Mouse (Mus musculus) lung, postnatal 36 days (tissue): Measurements from ENCODE around the gene F10.
"Not testable (repeated sequence)": the region's sequence is repeated elsewhere in the genome, so short reads cannot be mapped to it uniquely, and the experiment has no call there.

ENCODE experiments used
- DNase-seq: peaks from one replicate; pipeline ENCODE4 v3.0.0; 2022; ENCODE audit warnings: mixed read lengths

The F10 gene

DNA sequence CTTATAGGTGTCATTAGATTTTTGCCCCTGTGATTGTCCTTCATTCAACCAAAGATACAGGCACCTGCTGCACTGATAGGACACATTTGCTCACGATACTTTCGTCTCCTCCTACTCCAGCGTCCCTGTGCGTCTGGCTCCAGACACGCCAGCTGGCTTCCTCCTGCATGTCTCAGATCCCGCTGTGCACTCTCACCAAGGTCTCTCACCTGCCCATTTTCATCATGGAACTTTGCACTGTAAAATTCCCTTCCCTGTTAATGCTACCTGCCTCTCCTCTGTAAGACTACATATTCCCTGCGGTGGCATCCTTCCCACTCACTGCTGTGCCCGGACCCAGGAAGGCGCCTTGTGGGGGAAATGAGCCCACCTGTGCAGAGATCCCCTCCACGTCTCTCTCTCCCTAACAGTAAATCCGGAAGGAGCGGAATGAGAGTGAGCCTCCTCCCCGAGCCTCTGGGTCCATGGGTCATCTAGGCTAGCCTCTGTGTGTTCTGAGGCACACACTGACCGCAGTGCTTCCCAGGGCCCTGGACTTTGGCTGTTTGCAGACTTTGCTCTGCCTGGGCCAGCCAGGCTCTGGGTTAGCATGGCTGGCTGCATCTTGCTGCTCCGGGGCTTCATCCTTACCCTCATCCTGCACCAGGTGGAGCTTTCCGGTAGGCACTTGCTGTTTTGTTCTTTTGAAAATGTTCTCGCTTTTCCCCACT lies 23.5 kb downstream of the F10 start, which contains the start of gene Proz:
TSS of gene Proz (plus strand) at position 474 of the 710 bp plus-strand sequence.
- DNase-seq, result no peak

DNA sequence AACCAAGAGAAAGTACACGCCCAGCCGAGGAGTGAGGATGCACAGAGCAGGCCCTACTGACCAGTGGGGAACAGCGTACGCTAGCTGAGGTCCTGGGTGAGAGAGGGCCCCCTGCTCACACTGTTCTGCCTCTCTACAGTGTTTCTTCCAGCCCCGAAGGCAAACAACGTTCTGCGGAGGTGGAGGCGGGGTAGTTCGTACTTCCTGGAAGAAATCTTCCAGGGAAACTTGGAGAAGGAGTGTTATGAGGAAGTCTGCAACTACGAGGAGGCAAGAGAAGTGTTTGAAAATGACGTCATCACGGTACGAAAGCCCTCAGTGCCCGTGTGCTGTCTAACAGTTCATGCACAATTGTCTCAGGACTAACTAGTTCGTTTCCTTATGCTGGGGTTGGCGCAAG lies 26.0 kb downstream of the F10 start:
- DNase-seq, result peak; percentile 67

DNA sequence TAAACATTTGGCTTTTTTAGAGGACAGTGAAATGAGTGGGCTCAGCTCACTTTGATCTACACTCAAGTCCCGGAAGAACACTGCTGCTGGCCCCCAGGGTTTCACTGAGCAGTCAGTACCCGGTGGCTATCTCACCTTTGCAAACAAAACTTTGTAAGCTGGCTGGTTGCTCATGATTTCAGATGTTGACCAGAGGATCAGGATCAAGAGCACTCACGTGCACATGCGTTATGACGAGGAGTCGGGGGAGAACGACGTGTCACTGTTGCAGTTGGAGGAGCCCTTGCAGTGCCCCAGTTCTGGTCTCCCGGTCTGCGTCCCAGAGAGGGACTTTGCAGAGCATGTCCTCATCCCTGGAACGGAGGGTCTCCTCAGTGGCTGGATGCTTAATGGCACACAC lies 36.1 kb downstream of the F10 start:
- no peak for DNase-seq

DNA sequence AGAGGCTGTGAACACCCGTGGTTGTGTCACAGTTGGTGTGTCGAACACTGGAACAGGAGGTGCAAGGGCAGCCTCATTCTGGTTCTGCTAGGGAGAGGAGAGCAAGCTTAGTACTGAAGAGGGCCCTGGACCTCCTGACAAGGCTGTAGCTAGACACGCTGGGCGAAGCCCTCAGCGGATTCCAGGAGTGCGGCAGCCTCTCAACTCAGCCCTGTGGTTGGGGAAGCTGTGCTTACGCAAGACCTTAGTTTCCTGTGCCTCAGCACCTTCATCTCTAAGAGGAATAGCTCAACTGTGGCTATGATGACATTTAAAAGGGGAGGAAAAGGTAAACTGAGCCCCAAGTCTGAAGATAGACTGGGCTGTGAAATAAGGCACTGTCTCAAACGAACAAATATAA lies 37.9 kb downstream of the F10 start:
- peak; percentile 67 for DNase-seq

DNA sequence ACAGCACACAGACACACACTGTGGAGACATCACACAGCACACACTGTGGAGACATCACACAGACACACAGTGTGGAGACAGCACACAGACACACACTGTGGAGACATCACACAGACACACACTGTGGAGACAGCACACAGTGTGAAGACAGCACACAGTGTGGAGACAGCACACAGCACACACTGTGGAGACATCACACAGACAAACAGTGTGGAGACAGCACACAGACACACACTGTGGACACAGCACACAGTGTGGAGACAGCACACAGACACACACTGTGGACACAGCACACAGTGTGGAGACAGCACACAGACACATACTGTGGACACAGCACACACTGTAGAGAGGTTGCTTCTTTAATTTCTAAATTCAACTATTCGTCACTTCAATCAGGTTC lies 38.5 kb downstream of the F10 start:
- DNase-seq, result not testable (repeated sequence)

DNA sequence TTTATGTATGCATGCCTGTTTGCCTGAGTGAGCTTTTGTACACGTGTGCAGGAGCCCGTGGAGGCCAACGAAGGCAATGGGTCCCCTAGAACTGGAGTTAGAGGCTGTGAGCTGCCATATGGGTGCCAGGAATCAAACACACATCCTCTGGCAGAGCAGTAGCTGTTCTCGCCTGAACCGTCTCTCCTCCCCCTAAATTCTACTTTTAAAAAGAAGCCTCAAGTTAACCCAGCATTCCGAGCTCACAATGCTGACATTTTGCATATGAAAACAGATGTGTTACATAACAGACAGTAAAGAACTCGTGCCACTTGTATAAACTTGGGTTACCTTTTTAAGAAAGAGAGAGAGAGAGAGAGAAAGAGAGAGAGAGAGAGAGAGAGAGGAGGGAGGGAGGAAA lies 40.4 kb downstream of the F10 start:
- DNase-seq, result no peak

DNA sequence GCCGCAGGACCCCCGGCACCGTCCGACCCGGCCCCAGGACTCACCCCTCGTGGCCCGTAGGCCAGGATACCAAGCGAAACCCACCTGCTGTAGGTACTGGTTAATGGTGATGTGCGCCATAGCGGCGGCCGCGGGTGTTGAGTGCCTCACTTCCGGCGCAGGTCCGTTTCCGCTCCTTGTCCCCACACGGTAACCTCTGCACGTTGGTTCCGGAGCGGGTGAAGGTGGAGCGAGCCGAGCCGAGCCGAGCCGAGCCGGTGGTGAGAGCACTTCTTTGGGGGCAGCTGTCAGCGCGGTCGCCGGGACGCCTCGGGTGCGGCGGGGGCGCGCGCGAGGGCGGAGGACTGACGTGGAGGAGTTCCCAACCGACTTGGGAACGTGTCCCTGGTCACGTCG lies 67.6 kb downstream of the F10 start:
- peak; percentile 93 for DNase-seq

DNA sequence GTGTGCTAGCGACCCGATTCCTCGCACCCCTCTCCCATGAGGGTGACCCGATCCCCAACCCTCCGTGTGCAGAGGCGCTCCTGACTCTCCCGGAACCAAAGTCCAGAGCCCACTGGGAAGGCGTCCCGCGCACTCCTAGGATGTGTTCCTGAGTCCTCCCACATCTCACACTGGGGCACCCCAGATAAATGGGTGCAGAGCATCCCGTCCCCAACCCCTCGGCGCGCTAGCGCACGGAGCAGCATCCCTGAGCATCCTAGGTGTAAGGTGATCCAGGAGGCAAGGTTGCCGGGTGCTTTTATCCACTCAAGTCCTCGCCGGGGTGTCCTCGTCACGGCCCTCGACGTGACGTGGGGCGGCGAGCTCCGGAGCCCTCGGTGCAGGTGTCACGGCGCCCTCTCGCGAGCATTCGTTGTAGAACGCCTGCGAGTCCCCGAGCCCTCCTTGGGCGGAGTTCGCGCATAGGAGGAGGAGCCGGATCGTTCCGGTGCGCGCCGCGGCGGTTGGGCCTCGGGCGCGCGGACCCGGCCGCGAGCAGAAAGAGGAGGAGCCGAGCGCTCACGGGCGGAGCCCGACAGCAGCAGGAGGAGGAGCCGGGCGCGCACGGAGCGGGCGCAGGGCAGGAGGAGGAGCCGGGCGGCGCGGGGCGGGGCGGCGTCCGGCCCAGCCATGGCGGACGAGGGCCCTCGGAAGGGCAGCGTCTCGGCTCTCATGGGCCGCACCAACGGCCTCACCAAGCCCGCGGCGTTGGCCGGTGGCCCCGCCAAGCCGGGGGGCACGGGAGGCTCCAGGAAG lies 68.2 kb downstream of the F10 start, which contains the start of the genes Pcid2 and Cul4a:
TSS of gene Pcid2 (minus strand) at position 373 of the 795 bp plus-strand sequence.
TSS of gene Cul4a (plus strand) at position 535 of the 795 bp plus-strand sequence.
- peak; percentile 98 for DNase-seq

DNA sequence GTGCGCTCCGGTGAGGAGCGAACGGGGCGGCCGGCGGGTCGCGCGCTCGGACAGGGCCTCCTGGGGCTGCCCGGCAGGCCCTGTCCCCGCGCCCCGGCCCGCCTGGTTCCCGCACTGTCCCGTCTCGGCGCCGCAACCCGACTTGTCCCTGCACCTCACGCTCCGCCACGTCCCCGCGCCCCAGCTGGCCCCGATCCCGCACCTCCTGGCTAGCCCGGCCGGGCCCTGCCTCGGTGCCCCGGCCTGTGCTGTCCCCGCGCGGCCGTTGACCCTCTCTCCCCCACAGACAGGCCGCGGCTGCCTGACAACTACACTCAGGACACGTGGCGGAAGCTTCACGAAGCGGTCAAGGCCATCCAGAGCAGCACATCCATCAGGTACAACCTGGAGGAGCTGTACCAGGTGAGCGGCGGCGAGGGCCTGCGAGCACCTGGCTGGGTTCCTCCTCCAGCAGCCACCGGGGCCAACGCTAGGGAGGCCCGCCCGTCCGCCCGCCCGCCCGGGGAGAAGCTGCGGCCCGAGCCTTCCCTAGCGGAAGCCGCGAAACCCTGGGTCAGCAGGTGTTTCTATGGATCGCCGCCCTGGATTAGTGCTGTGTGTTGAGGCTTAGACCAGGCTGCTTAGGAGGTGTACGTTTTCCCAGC lies 68.9 kb downstream of the F10 start:
- peak; percentile 18 for DNase-seq
